In genomic region chr1:59580131-59580751, GRCm38 (mm10) we compare ENCODE assay signal across 13 mouse cellular contexts.
DNase-seq lines count a peak whose midpoint lies in the region; ATAC-seq and TF ChIP-seq lines count a peak whose summit lies in the region.
"Had no signal": no experiment of that assay in that cellular context is flagged by ENCODE, and none has a peak within 500 bp of the region (broad histone marks: within the 10 kb centered on the region; RNA-seq: fewer than 3 reads in every experiment).

No protein-coding gene starts in this region.

- no peak for DNase-seq in heart, postnatal 4 days
- DNase-seq in lung, postnatal 14 days: no peak
- DNase-seq in retina, embryonic 14.5 days (ENCODE audit: low spot score): no peak
- DNase-seq: midbrain, embryonic 14.5 days; thymus, postnatal 36 days had no signal

- TF ChIP-seq POLR2A in embryonic fibroblast, embryonic 13.5 days (IDR thresholded peaks at IDR 0.05; ENCODE audit: low read depth, low read length): no peak

- peaks cover 10% of the 10 kb centered on the region for H3K27me3 ChIP-seq in heart, embryonic 14.5 days (ENCODE audit: control insufficient read depth, insufficient read depth, low read length)
- no peaks in the 10 kb centered on the region for H3K27me3 ChIP-seq in lung, embryonic 15.5 days
- H3K27me3 ChIP-seq in stomach, embryonic 16.5 days (ENCODE audit: control insufficient read depth, insufficient read depth, low read length): no peaks in the 10 kb centered on the region
- H3K27me3 ChIP-seq: limb, embryonic 15.5 days had no signal

- no peak overlapping the region for H3K4me3 ChIP-seq in heart, embryonic 14.5 days (ENCODE audit: control insufficient read depth in 1 of 2, insufficient read depth in 1 of 2, low read depth in 1 of 2, low read length in 2 of 2)
- no peak overlapping the region for H3K4me3 ChIP-seq in lung, embryonic 15.5 days
- no peak overlapping the region for H3K4me3 ChIP-seq in embryonic fibroblast, embryonic 13.5 days (ENCODE audit: insufficient read depth, low read length)
- H3K4me3 ChIP-seq in stomach, embryonic 16.5 days (replicated peaks; ENCODE audit: low read length): no peak overlapping the region
- H3K4me3 ChIP-seq: erythroblast, embryonic 14.5 days; hindbrain, embryonic 13.5 days; limb, embryonic 15.5 days had no signal

- no peaks in the 10 kb centered on the region for H3K36me3 ChIP-seq in heart, embryonic 14.5 days (ENCODE audit: control insufficient read depth, insufficient read depth, low read length)
- no peaks in the 10 kb centered on the region for H3K36me3 ChIP-seq in lung, embryonic 15.5 days
- H3K36me3 ChIP-seq in stomach, embryonic 16.5 days (ENCODE audit: control insufficient read depth, insufficient read depth, low read length): no peaks in the 10 kb centered on the region
- H3K36me3 ChIP-seq: hindbrain, embryonic 13.5 days; limb, embryonic 15.5 days had no signal

- H3K4me1 ChIP-seq in heart, embryonic 14.5 days (ENCODE audit: control insufficient read depth in 2 of 2, insufficient read depth in 2 of 2, low read length in 2 of 2): peaks cover 12 to 15% of the 10 kb centered on the region in 2 experiments
- H3K4me1 ChIP-seq in lung, embryonic 15.5 days: peaks cover 44% of the 10 kb centered on the region
- peaks cover 8% of the 10 kb centered on the region; the same call in 1 of the 2 replicates for H3K4me1 ChIP-seq in embryonic fibroblast, embryonic 13.5 days (ENCODE audit: control insufficient read depth, insufficient read depth, low read length)
- peaks cover 18% of the 10 kb centered on the region for H3K4me1 ChIP-seq in stomach, embryonic 16.5 days (ENCODE audit: control insufficient read depth, insufficient read depth, low read length)

- peak overlapping the region; percentile 28 for H3K4me2 ChIP-seq in heart, embryonic 14.5 days (ENCODE audit: low read length)
- H3K4me2 ChIP-seq in lung, embryonic 15.5 days: no peak overlapping the region
- H3K4me2 ChIP-seq in stomach, embryonic 16.5 days (ENCODE audit: low read depth, low read length): 0 out of 2 replicates have a peak overlapping the region, but pooled peaks have one; percentile 6
- H3K4me2 ChIP-seq: hindbrain, embryonic 13.5 days; limb, embryonic 15.5 days had no signal

- no peak for TF ChIP-seq CTCF in embryonic fibroblast, embryonic 13.5 days (IDR thresholded peaks at IDR 0.05; ENCODE audit: borderline replicate concordance, insufficient read depth, low read length)

- H3K27ac ChIP-seq in heart, embryonic 14.5 days (replicated peaks in 1 of 2; ENCODE audit: control insufficient read depth in 1 of 2, insufficient read depth in 1 of 2, low read depth in 2 of 2, low read length in 2 of 2): no peak overlapping the region
- peak overlapping the region; percentile 62 for H3K27ac ChIP-seq in lung, embryonic 15.5 days
- peak overlapping the region; percentile 89 for H3K27ac ChIP-seq in embryonic fibroblast, embryonic 13.5 days (ENCODE audit: insufficient read depth, low read length)
- peak overlapping the region; percentile 74 for H3K27ac ChIP-seq in stomach, embryonic 16.5 days (ENCODE audit: low read length)
- H3K27ac ChIP-seq: hindbrain, embryonic 13.5 days; limb, embryonic 15.5 days had no signal

- H3K9me3 ChIP-seq in heart, embryonic 14.5 days (ENCODE audit: control insufficient read depth, low read length): no peaks in the 10 kb centered on the region
- H3K9me3 ChIP-seq in lung, embryonic 15.5 days: no peaks in the 10 kb centered on the region
- no peaks in the 10 kb centered on the region for H3K9me3 ChIP-seq in stomach, embryonic 16.5 days (replicated peaks; ENCODE audit: control insufficient read depth, low read length)
- H3K9me3 ChIP-seq: hindbrain, embryonic 13.5 days; limb, embryonic 15.5 days had no signal

- no peak overlapping the region for H3K9ac ChIP-seq in heart, embryonic 14.5 days (ENCODE audit: low read length)
- no peak overlapping the region for H3K9ac ChIP-seq in lung, embryonic 15.5 days
- H3K9ac ChIP-seq in stomach, embryonic 16.5 days (ENCODE audit: low read length): no peak overlapping the region
- H3K9ac ChIP-seq: hindbrain, embryonic 13.5 days; limb, embryonic 15.5 days had no signal

- WGBS in heart, embryonic 14.5 days: 17% methylated on average over 8 of the region's 8 CpGs
- 2% methylated on average over 8 of the region's 8 CpGs for WGBS in lung, embryonic 15.5 days
- 18% methylated on average over 8 of the region's 8 CpGs for WGBS in stomach, embryonic 16.5 days

- ATAC-seq in heart, embryonic 14.5 days (ENCODE audit: insufficient number of reproducible peaks, insufficient read depth, low FRiP score, low read depth): no peak
- peak; percentile 79 for ATAC-seq in lung, embryonic 15.5 days (ENCODE audit: borderline replicate concordance, extremely low read depth, low FRiP score, low TSS enrichment)
- ATAC-seq in stomach, embryonic 16.5 days (ENCODE audit: insufficient read depth, low FRiP score): peak; percentile 81
- no peak for ATAC-seq in megakaryocyte-erythroid progenitor cell, adult 5-6 weeks (replicated peaks; ENCODE audit: low FRiP score, low TSS enrichment, poor library complexity, severe bottlenecking)

Comparison
In these comparisons a context has a peak if more than half of its experiments do, and no peak if none do; other contexts are left out.
1. ATAC-seq: peak in lung, embryonic 15.5 days (single experiment) and stomach, embryonic 16.5 days (single experiment); none in heart, embryonic 14.5 days (single experiment) and megakaryocyte-erythroid progenitor cell, adult 5-6 weeks (single experiment).
2. H3K27ac ChIP-seq: peak in lung, embryonic 15.5 days (single experiment), embryonic fibroblast, embryonic 13.5 days (single experiment) and stomach, embryonic 16.5 days (single experiment); none in heart, embryonic 14.5 days (0 of 2).